Mouse (Mus musculus) ovary, postnatal 36 days (tissue): Measurements from ENCODE around the gene Parvg.

Experiments used
- DNase-seq: peaks from one replicate; pipeline ENCODE4 v3.0.0; 2022; ENCODE audit warnings: low spot score, mixed read lengths

Gene Parvg

GRCm38 (mm10) chr15:84305333-84305732 is 18.5 kb upstream of the Parvg start:
- DNase-seq, result no peak

GRCm38 (mm10) chr15:84310271-84310670 is 13.6 kb upstream of the Parvg start:
- DNase-seq, result no peak

GRCm38 (mm10) chr15:84311295-84312085 is 12.3 kb upstream of the Parvg start:
- no peak for DNase-seq

GRCm38 (mm10) chr15:84312878-84313565 is 10.8 kb upstream of the Parvg start:
- DNase-seq, result no peak

GRCm38 (mm10) chr15:84313566-84313878 is 10.3 kb upstream of the Parvg start:
- DNase-seq, result no peak

GRCm38 (mm10) chr15:84314420-84315080 is 9.3 kb upstream of the Parvg start:
- DNase-seq, result no peak

- no peak for DNase-seq
Observed at GRCm38 (mm10) chr15:84315276-84316046, 8.4 kb upstream of the Parvg start.

GRCm38 (mm10) chr15:84319393-84319792 is 4.4 kb upstream of the Parvg start:
- DNase-seq, result no peak

GRCm38 (mm10) chr15:84321544-84322174 is 2.2 kb upstream of the Parvg start:
- DNase-seq, result no peak

GRCm38 (mm10) chr15:84324870-84325553 is 1.2 kb downstream of the Parvg start:
- DNase-seq, result no peak

- no peak for DNase-seq
Observed at GRCm38 (mm10) chr15:84325736-84326135, 1.9 kb downstream of the Parvg start.

GRCm38 (mm10) chr15:84328870-84329269 is 5.0 kb downstream of the Parvg start:
- DNase-seq, result no peak

- DNase-seq, result no peak
Observed at GRCm38 (mm10) chr15:84329940-84330339, 6.1 kb downstream of the Parvg start.

- DNase-seq, result no peak
Observed at GRCm38 (mm10) chr15:84331066-84331612, 7.3 kb downstream of the Parvg start.

GRCm38 (mm10) chr15:84336281-84336817 is 12.5 kb downstream of the Parvg start:
- no peak for DNase-seq

GRCm38 (mm10) chr15:84337599-84337998 is 13.8 kb downstream of the Parvg start:
- no peak for DNase-seq

- no peak for DNase-seq
Observed at GRCm38 (mm10) chr15:84340926-84341325, 17.1 kb downstream of the Parvg start.

GRCm38 (mm10) chr15:84348769-84349168 is 24.9 kb downstream of the Parvg start:
- DNase-seq, result no peak

GRCm38 (mm10) chr15:84349915-84350738 is 26.3 kb downstream of the Parvg start:
- no peak for DNase-seq

- no peak for DNase-seq
Observed at GRCm38 (mm10) chr15:84351342-84351741, 27.5 kb downstream of the Parvg start.
